Mouse (Mus musculus): ENCODE measurements around the gene Ttc9c.

DNA sequence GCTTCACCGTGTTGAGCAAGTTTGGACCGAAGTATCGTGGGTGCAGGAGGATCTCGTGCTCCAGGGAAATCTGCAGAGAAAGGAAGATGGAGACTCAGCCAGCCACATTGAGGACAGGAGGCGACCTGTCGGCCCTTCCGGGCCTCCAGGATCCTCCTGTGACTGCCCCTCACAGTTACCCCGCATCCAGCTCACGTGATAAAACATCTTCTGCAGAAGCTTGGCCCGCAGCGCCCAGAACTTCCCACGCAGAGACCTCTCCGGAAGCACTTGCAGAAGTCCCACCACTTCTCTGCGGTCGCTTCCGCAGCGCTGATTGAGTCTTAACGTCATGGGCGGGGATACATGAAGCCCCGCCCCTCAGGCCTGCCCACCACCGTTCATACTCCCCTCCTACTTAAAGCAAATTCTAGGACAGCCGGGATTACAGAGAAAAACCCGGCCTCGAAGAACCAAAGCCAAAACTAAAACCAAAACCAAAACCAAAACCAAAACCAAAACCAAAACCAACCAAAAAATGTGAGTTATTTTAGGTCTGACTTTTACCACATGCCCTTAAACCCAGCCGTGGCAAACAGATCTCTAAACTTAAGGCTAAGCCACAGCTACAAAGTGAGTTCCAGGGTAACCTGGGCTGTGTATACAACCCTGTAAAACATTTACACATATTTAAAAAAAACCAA, 20.7 kb downstream of the Ttc9c start, which contains the start of gene Polr2g:
- TF ChIP-seq POLR2A (IDR thresholded peaks at IDR 0.05; ENCODE audit: low read depth, low read length) (peak; percentile 60), CTCF (IDR thresholded peaks at IDR 0.05; ENCODE audit: extremely low read depth, insufficient read depth, insufficient read length, insufficient replicate concordance) (no peak)

Data from spleen, adult 2 months (tissue).